Comparison of ENCODE assay signal across 32 mouse cellular contexts in genomic region chr13:31017545-31017944, GRCm38 (mm10). TPM values are rescaled to one million over a fixed set of nuclear protein-coding genes. Genes with fewer than 3 reads are reported as not detected.
"Had no signal": no experiment of that assay in that cellular context is flagged by ENCODE, and none has a peak within 500 bp of the region (broad histone marks: within the 10 kb centered on the region; RNA-seq: fewer than 3 reads in every experiment).

No protein-coding gene starts in this region.

- H3K4me1 ChIP-seq: heart, embryonic 10.5 days; heart, embryonic 12.5 days; hindbrain, embryonic 12.5 days; limb, embryonic 10.5 days had no signal

- H3K27me3 ChIP-seq: heart, embryonic 12.5 days; hindbrain, embryonic 12.5 days; limb, embryonic 12.5 days had no signal

- ATAC-seq: forebrain, postnatal 0 days; hindbrain, embryonic 16.5 days; intestine, embryonic 16.5 days had no signal

- H3K9me3 ChIP-seq: heart, embryonic 10.5 days; heart, embryonic 12.5 days; hindbrain, embryonic 10.5 days; hindbrain, embryonic 12.5 days; limb, embryonic 10.5 days; limb, embryonic 12.5 days had no signal

- H3K4me2 ChIP-seq: heart, embryonic 12.5 days; hindbrain, embryonic 12.5 days; hindbrain, embryonic 14.5 days; limb, embryonic 12.5 days; liver, embryonic 11.5 days had no signal

- H3K9ac ChIP-seq: forebrain, postnatal 0 days; heart, embryonic 12.5 days; hindbrain, embryonic 12.5 days; hindbrain, embryonic 14.5 days; limb, embryonic 12.5 days had no signal

- H3K4me3 ChIP-seq: gastrocnemius, adult 2 months; heart, embryonic 10.5 days; heart, embryonic 12.5 days; hindbrain, embryonic 10.5 days; hindbrain, embryonic 12.5 days; layer of hippocampus, adult 2 months; left cerebral cortex, adult 2 months; limb, embryonic 10.5 days; limb, embryonic 12.5 days had no signal

- H3K27ac ChIP-seq: gastrocnemius, adult 2 months; heart, embryonic 10.5 days; hindbrain, embryonic 10.5 days; hindbrain, embryonic 12.5 days; hindbrain, embryonic 14.5 days; layer of hippocampus, adult 2 months; left cerebral cortex, adult 2 months; limb, embryonic 10.5 days; limb, embryonic 12.5 days had no signal

- DNase-seq: forebrain, postnatal 0 days; gastrocnemius, adult 2 months; gastrocnemius, postnatal 14 days; gastrocnemius, postnatal 36 days; heart, adult 18-20 months; heart, postnatal 10 days; heart, postnatal 4 days; kidney, adult 11 months; kidney, adult 2 months; kidney, adult 9 months; kidney, postnatal 10 days; kidney, postnatal 25 days; kidney, postnatal 4 days; liver had no signal

- H3K36me3 ChIP-seq: heart, embryonic 10.5 days; heart, embryonic 12.5 days; hindbrain, embryonic 10.5 days; hindbrain, embryonic 12.5 days; limb, embryonic 10.5 days; limb, embryonic 12.5 days had no signal

RNA-seq across cellular contexts. Expression of gene Gm5447, which starts 43.5 kb away (rescaled TPM):
- total RNA-seq: forebrain, postnatal 0 days; gastrocnemius, adult 2 months; gastrocnemius, postnatal 14 days; gastrocnemius, postnatal 36 days; heart, adult 18-20 months; heart, adult 8-10 months; heart, postnatal 10 days; heart, postnatal 25 days; heart, postnatal 4 days; layer of hippocampus, postnatal 10 days had no signal
- polyA plus RNA-seq: heart, embryonic 12.5 days; heart, embryonic 14.5 days; hindbrain, embryonic 10.5 days; hindbrain, embryonic 14.5 days; intestine, embryonic 14.5 days; kidney, embryonic 16.5 days; limb, embryonic 10.5 days; liver, embryonic 11.5 days had no signal
